Mouse (Mus musculus) small intestine, adult 2 months (tissue): ENCODE results near the gene Tas2r118. TPM values are rescaled to one million over a fixed set of nuclear protein-coding genes. Genes with fewer than 3 reads are reported as not detected.

ENCODE experiments used
- H3K27ac ChIP-seq: fragments of 200-500 bp; 2 replicates; pipeline ENCODE4 v1.5.1; 2012; ENCODE audit warnings: low read depth, low read length, control low read depth, inconsistent platforms; ENCODE audit not compliant: insufficient read depth
- H3K27me3 ChIP-seq: fragments of 200-500 bp; 2 replicates; pipeline ENCODE4 v1.6.1; 2012; ENCODE audit warnings: mild to moderate bottlenecking, moderate library complexity, low read length, inconsistent platforms; ENCODE audit not compliant: control insufficient read depth, insufficient read depth
- H3K36me3 ChIP-seq: fragments of 200-500 bp; 2 replicates; pipeline ENCODE4 v1.6.1; 2012; ENCODE audit warnings: mild to moderate bottlenecking, low read length, control low read depth, inconsistent platforms; ENCODE audit not compliant: control insufficient read depth, insufficient read depth
- H3K4me1 ChIP-seq: fragments of 200-500 bp; 2 replicates; pipeline ENCODE4 v1.6.1; 2012; ENCODE audit warnings: low read length, inconsistent platforms, mixed read lengths; ENCODE audit not compliant: control insufficient read depth, insufficient read depth, insufficient read length
- H3K4me3 ChIP-seq: fragments of 200-500 bp; 2 replicates; pipeline ENCODE4 v1.5.1; 2012; ENCODE audit warnings: low read depth, mild to moderate bottlenecking, control low read depth, inconsistent platforms, low read length, moderate library complexity
- CTCF ChIP-seq: fragments of 200-500 bp; IDR thresholded peaks from 2 replicates; pipeline ENCODE4 v1.5.1; 2012; ENCODE audit warnings: low read depth, mild to moderate bottlenecking, control low read depth, inconsistent platforms, low read length, moderate library complexity, mixed read lengths; ENCODE audit not compliant: insufficient replicate concordance, insufficient read length; ENCODE audit errors: extremely low read depth
- POLR2A ChIP-seq: fragments of 200-500 bp; IDR thresholded peaks from 2 replicates; pipeline ENCODE4 v1.6.1; 2012; ENCODE audit warnings: low read depth, mild to moderate bottlenecking, control low read depth, inconsistent platforms, low read length, moderate library complexity
- WGBS: fragments of 180-500 bp; shearing (Covaris S2); methylation state at CpG from one replicate; pipeline ENCODE4 v1.1.7; 2018; 5-methylcytosine and 5-hydroxymethylcytosine counted together
- polyA plus RNA-seq: library from polyadenylated mRNA; depleted of rRNA; stranded (reverse); fragments of >200 nt; gene quantifications from 2 replicates; pipeline ENCODE4 v1.2.3, GENCODE M21; 2012; rRNA removed

Tas2r118 gene
- polyA plus RNA-seq, 1 experiment = not detected

- Histone ChIP-seq H3K27me3 (no peaks in the 10 kb centered on the region), H3K36me3 (no peaks in the 10 kb centered on the region), H3K4me1 (no peaks in the 10 kb centered on the region), H3K27ac (no peak overlapping the region), H3K4me3 (no peak overlapping the region)
- no peak for TF ChIP-seq CTCF
- no peak for TF ChIP-seq POLR2A
- WGBS = 80% methylated on average over 1 of the region's 1 CpGs
Measured at GRCm38 (mm10) chr6:23963741-23964140, 6.1 kb downstream of the Tas2r118 start.

- Histone ChIP-seq H3K4me3 (no peak overlapping the region), H3K4me1 (peaks cover 6% of the 10 kb centered on the region; the same call in 1 of the 2 replicates), H3K27me3 (no peaks in the 10 kb centered on the region), H3K27ac (no peak overlapping the region), H3K36me3 (no peaks in the 10 kb centered on the region)
- TF ChIP-seq CTCF (no peak), POLR2A (no peak)
- WGBS = 91% methylated on average over 1 of the region's 1 CpGs
Measured at GRCm38 (mm10) chr6:23940776-23941175, 29.1 kb downstream of the Tas2r118 start.

- no peak overlapping the region for H3K4me3 ChIP-seq
- TF ChIP-seq POLR2A (no peak), CTCF (no peak)
- WGBS = 39% methylated on average over 2 of the region's 2 CpGs
- no peaks in the 10 kb centered on the region for H3K27me3 ChIP-seq
- H3K4me1 ChIP-seq = peaks cover 6% of the 10 kb centered on the region; the same call in 1 of the 2 replicates
- peak overlapping the region; percentile 90 for H3K27ac ChIP-seq
- H3K36me3 ChIP-seq = no peaks in the 10 kb centered on the region
Measured at GRCm38 (mm10) chr6:23938575-23939488, 31.0 kb downstream of the Tas2r118 start.

DNA sequence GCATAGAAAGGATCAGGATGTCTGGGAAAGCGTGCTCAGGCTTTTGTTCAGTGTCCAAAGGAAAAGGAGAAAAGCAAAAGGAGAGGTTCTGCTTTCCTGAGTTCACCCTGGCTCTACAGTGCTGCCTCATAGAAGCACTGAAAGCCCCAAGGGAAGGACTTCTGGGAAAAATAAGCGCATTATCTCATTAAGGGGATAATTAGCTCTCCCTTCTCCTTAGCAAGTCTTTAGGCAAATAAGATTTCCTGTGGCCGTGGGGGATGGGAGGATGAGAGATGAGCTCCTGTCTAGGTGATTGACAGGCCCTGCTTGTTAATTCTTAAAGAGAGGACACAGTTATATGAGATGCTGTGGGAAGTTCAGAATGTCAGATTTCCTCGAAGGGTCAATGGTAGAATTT is 33.4 kb downstream of the Tas2r118 start:
- no peaks in the 10 kb centered on the region for H3K36me3 ChIP-seq
- H3K4me3 ChIP-seq = no peak overlapping the region
- WGBS = 83% methylated on average over 4 of the region's 4 CpGs
- H3K4me1 ChIP-seq = peaks cover 6% of the 10 kb centered on the region; the same call in 1 of the 2 replicates
- no peak for TF ChIP-seq POLR2A
- TF ChIP-seq CTCF = no peak
- no peaks in the 10 kb centered on the region for H3K27me3 ChIP-seq
- H3K27ac ChIP-seq = no peak overlapping the region

GRCm38 (mm10) chr6:23923806-23924205 is 46.1 kb downstream of the Tas2r118 start:
- Histone ChIP-seq H3K4me1 (no peaks in the 10 kb centered on the region), H3K4me3 (no peak overlapping the region), H3K27me3 (no peaks in the 10 kb centered on the region), H3K27ac (no peak overlapping the region), H3K36me3 (no peaks in the 10 kb centered on the region)
- no peak for TF ChIP-seq POLR2A
- no peak for TF ChIP-seq CTCF
- WGBS = 49% methylated on average over 2 of the region's 2 CpGs

Other genes starting within 250 kb of the Tas2r118 start
- gene Cadps2, start 130.6 kb downstream of the Tas2r118 start, polyA plus RNA-seq = 2.3 and 3.6 TPM in 2 replicates
- 6.1 and 117 TPM in 2 replicates for gene Slc13a1, start 198.0 kb upstream of the Tas2r118 start, polyA plus RNA-seq